Comparison of ENCODE assay signal across 8 mouse cellular contexts in genomic region chr8:20424104-20424902, GRCm38 (mm10).
DNase-seq lines count a peak whose midpoint lies in the region; ATAC-seq lines count a peak whose summit lies in the region.
"Not testable (repeated sequence)": the region's sequence is repeated elsewhere in the genome, so short reads cannot be mapped to it uniquely, and the experiment has no call there.

No protein-coding gene starts in this region.

- H3K9ac ChIP-seq in intestine, embryonic 15.5 days: peak overlapping the region; percentile 60

- peak overlapping the region; percentile 64; the same call in 1 of the 2 replicates for H3K27ac ChIP-seq in intestine, embryonic 15.5 days
- peak overlapping the region; percentile 83 for H3K27ac ChIP-seq in midbrain, embryonic 10.5 days (replicated peaks)

- DNase-seq in adrenal gland, adult (ENCODE audit: inconsistent age in 2 of 2, low spot score in 1 of 2): peak; percentile 100
- DNase-seq in embryo, embryonic 9.5 days (ENCODE audit: extremely low spot score): peak; percentile 95
- DNase-seq in gastrocnemius, postnatal 4 days (ENCODE audit: low spot score in 2 of 2): peak; percentile 100
- DNase-seq in left cerebral cortex, postnatal 25 days (ENCODE audit: low spot score in 2 of 2): peak; percentile 100
- peak; percentile 93 for DNase-seq in midbrain, embryonic 10.5 days (ENCODE audit: low spot score)
- DNase-seq in right cerebral cortex, postnatal 36 days (ENCODE audit: low spot score in 2 of 2): peak; percentile 99 to 100
- DNase-seq in urinary bladder, postnatal 4 days (ENCODE audit: low spot score in 2 of 2): peak; percentile 100

- H3K4me1 ChIP-seq in intestine, embryonic 15.5 days (replicated peaks); midbrain, embryonic 10.5 days: not testable (repeated sequence)

- ATAC-seq in intestine, embryonic 15.5 days: peak; percentile 100

- not testable (repeated sequence) for H3K36me3 ChIP-seq in intestine, embryonic 15.5 days; midbrain, embryonic 10.5 days

- H3K9me3 ChIP-seq in intestine, embryonic 15.5 days; midbrain, embryonic 10.5 days (replicated peaks): not testable (repeated sequence)

- intact Hi-C loops in left cerebral cortex, postnatal 25 days (cut with DNase I): not testable (repeated sequence)

- H3K4me3 ChIP-seq in intestine, embryonic 15.5 days (replicated peaks): peak overlapping the region; percentile 50
- peak overlapping the region; percentile 55 for H3K4me3 ChIP-seq in midbrain, embryonic 10.5 days

- not testable (repeated sequence) for H3K27me3 ChIP-seq in intestine, embryonic 15.5 days (replicated peaks); midbrain, embryonic 10.5 days (ENCODE audit: low read depth, poor library complexity, severe bottlenecking)

- not testable (repeated sequence) for H3K4me2 ChIP-seq in intestine, embryonic 15.5 days (replicated peaks)

- 5% methylated on average over 70 of the region's 72 CpGs for WGBS in intestine, embryonic 15.5 days
- 6% methylated on average over 70 of the region's 72 CpGs for WGBS in midbrain, embryonic 10.5 days

Comparison
In these comparisons a context has a peak if more than half of its experiments do, and no peak if none do; other contexts are left out.
1. Peak in every context shown above with its lines: DNase-seq, ATAC-seq, H3K4me3 ChIP-seq and H3K27ac ChIP-seq.